Mouse (Mus musculus) forebrain, embryonic 14.5 days (tissue): ENCODE results near the gene Fam133b. TPM values are rescaled to one million over a fixed set of nuclear protein-coding genes. Genes with fewer than 3 reads are reported as not detected.
A peak's percentile ranks its signal among the peaks of the same experiment; 100 is the strongest.

Experiments
- ATAC-seq: fragments of 200-750 bp; cut with Nextera tagmentation; 2 replicates; pipeline ENCODE4 v1.8.0; 2017; ENCODE audit warnings: mild to moderate bottlenecking, moderate library complexity
- DNase-seq: peaks from one replicate; pipeline ENCODE4 v3.0.0-alpha.2; 2015; ENCODE audit warnings: low spot score
- H3K27ac ChIP-seq: fragments of 300-500 bp; sonication (generic); 2 replicates; pipeline ENCODE4 v1.5.1; 2014; ENCODE audit warnings: low read depth, mild to moderate bottlenecking, control low read depth, low read length, moderate library complexity
- H3K27me3 ChIP-seq: fragments of 300-500 bp; sonication (generic); replicated peaks from 2 replicates; pipeline ENCODE4 v1.6.1; 2014; ENCODE audit warnings: low read length, control low read depth, mixed read lengths; ENCODE audit not compliant: control insufficient read depth, insufficient read depth
- H3K36me3 ChIP-seq: fragments of 300-500 bp; sonication (generic); 2 replicates; pipeline ENCODE4 v1.6.1; 2014; ENCODE audit warnings: low read length, control low read depth; ENCODE audit not compliant: control insufficient read depth, insufficient read depth
- H3K4me1 ChIP-seq: fragments of 300-500 bp; sonication (generic); 2 replicates; pipeline ENCODE4 v1.6.1; 2014; ENCODE audit warnings: antibody characterized with exemption, low read length, control low read depth; ENCODE audit not compliant: control insufficient read depth, insufficient read depth
- H3K4me2 ChIP-seq: fragments of 300-500 bp; sonication (generic); 2 replicates; pipeline ENCODE4 v1.6.1; 2014; ENCODE audit warnings: mild to moderate bottlenecking, control low read depth, low read length
- H3K4me3 ChIP-seq: fragments of 300-500 bp; sonication (generic); 2 replicates; pipeline ENCODE4 v1.5.1; 2014; ENCODE audit warnings: low read depth, low read length, control low read depth
- H3K9ac ChIP-seq: fragments of 300-500 bp; sonication (generic); 2 replicates; pipeline ENCODE4 v1.6.1; 2014; ENCODE audit warnings: mild to moderate bottlenecking, low read length, control low read depth, moderate library complexity
- H3K9me3 ChIP-seq: fragments of 300-500 bp; sonication (generic); replicated peaks from 2 replicates; pipeline ENCODE4 v1.6.1; 2016; ENCODE audit warnings: low read length, control low read depth, mixed read lengths; ENCODE audit not compliant: control insufficient read depth
- WGBS: fragments of 180-500 bp; shearing (Covaris S2); extraction: QIAGEN DNeasy Blood & Tissue Kit; methylation state at CpG from one replicate; pipeline ENCODE4 v1.1.7; 2014; 5-methylcytosine and 5-hydroxymethylcytosine counted together
- polyA plus RNA-seq: library from polyadenylated mRNA; unstranded; fragments of >200 nt; fragmentation: Nextera tagmentation; extraction: Ambion mirVana; gene quantifications from 2 replicates; pipeline ENCODE4 v1.2.1, GENCODE M21; 2014

Fam133b gene
- polyA plus RNA-seq, result 26.9 and 29.6 TPM in 2 replicates

DNA sequence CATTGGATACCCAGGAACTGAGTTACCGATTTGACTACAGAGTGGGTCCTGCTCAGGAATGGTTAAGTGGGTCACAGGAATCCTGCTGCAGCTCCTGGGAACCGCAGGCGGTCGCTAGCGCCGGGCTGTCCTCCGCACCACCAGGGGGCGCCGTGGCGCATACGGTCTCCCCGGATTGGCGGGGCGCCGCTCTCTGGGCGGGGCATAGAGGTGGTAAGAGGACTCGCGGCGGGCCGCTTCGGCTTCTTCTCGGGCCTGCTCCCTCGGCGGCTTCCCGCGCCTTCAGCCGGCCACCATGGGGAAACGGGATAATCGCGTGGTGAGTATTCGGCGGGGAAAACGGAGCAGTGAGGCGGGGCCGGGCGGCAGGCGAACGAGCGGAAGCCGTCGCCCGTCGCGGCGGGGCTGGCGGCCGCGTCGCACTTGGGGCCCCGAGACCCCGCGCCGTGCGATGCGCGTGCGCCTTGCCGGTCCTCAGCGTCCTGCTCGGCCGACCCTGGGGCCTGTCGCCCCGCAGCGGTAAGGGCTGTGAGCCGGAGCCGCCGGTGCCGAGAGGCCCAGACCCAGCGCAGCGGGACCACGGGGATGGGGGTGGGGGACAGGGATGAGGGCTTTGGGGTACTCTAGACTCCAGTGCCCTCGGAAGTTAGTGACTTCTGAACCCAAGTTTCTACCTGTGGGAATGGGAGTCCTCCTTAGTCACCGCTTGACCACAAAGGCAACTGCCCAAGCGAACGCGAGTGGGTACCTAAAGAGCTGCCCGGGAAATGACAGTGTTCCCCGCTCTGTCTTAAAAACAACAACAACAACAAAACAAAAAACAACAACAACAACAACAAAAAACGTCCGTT, at the start of gene Fam133b:
Gene Fam133b, plus strand, starts transcription at position 205 of the 851 bp plus-strand sequence.
- WGBS, result under 1% methylated on average over 69 of the region's 80 CpGs
- Histone ChIP-seq H3K9ac (peak within 1 kb of the TSS; percentile 89), H3K27me3 (no peaks in the 10 kb centered on the region)

DNA sequence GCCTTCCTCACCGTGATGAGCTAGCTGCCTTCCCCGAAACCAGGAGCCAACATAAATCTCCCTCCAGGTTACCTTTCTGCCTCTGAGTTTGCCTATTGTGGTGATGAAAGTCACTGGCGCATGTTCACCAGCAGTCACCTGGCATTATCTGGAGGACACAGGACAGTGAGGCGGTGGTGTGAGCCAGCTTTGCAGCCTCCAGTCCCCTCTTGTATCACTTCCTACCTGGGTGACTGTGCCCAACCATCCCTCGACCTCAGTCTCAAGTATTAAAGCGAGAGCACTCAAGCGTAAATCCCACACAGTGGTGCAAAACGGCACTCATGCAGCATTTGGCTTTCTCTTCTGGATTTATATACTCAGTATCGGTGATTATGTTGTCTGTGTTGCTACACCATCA, 49.7 kb upstream of the Fam133b start:
- H3K9me3 ChIP-seq, result no peaks in the 10 kb centered on the region
- H3K27ac ChIP-seq, result no peak overlapping the region
- no peaks in the 10 kb centered on the region for H3K27me3 ChIP-seq
- H3K36me3 ChIP-seq, result no peaks in the 10 kb centered on the region
- WGBS, result 90% methylated on average over 9 of the region's 9 CpGs
- no peak overlapping the region for H3K4me3 ChIP-seq
- no peak overlapping the region for H3K4me2 ChIP-seq
- H3K4me1 ChIP-seq, result no peaks in the 10 kb centered on the region
- no peak for ATAC-seq
- no peak overlapping the region for H3K9ac ChIP-seq
- DNase-seq, result no peak

More for the DNA sequence above, at the start of gene Fam133b:
- H3K4me3 ChIP-seq, result peak within 1 kb of the TSS; percentile 92
- H3K9me3 ChIP-seq, result no peaks in the 10 kb centered on the region
- H3K27ac ChIP-seq, result peak within 1 kb of the TSS; percentile 90
- peaks cover 8% of the 10 kb centered on the region for H3K4me1 ChIP-seq
- H3K36me3 ChIP-seq, result peaks cover 2% of the 10 kb centered on the region
- peak; percentile 98 for ATAC-seq
- peak; percentile 95 for DNase-seq
- peak within 1 kb of the TSS; percentile 51 for H3K4me2 ChIP-seq

DNA sequence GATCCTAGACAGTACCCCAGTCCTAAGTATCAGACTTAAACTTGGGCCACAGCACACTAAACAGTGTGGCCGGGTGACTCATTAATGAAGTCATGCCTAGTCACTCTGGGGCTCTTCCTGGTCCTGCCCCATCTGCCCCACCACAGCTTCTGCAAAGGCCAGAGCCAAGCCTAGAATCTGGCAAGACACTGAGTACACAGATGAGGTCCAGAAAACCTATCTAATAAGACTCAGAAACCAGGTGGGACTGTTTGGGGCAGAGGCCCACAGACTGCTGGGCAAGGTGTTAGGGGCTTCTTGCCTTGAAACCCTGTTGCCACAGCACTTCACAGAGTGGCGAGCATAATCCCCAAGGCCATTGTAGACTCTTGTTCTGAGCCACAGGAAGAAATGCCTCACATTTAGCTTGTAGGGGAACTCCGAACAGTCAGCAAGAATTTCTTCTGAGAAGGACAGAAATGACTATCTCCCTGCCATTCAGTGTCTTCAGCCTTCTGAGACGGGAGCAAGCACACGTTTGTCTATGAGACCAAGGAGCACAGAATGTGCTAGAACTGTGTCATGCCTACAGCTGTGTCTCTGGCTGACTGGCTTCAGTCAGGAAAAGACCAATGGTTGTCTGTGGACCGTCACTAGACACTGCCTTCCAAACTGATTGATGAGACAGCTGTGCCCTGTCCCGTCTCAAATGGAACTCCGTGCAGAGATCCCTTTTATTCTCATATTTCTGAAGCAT, 49.0 kb upstream of the Fam133b start:
- ATAC-seq (no peak), DNase-seq (no peak)
- H3K36me3 ChIP-seq, result no peaks in the 10 kb centered on the region
- 87% methylated on average over 8 of the region's 8 CpGs for WGBS
- H3K27ac ChIP-seq, result no peak overlapping the region
- H3K4me3 ChIP-seq, result no peak overlapping the region
- no peak overlapping the region for H3K9ac ChIP-seq
- H3K4me2 ChIP-seq, result no peak overlapping the region
- H3K27me3 ChIP-seq, result no peaks in the 10 kb centered on the region
- H3K9me3 ChIP-seq, result no peaks in the 10 kb centered on the region
- no peaks in the 10 kb centered on the region for H3K4me1 ChIP-seq

- WGBS, result 79% methylated on average over 5 of the region's 5 CpGs
- Histone ChIP-seq H3K4me2 (no peak overlapping the region), H3K36me3 (no peaks in the 10 kb centered on the region), H3K9ac (no peak overlapping the region), H3K4me3 (no peak overlapping the region), H3K27me3 (no peaks in the 10 kb centered on the region), H3K4me1 (no peaks in the 10 kb centered on the region), H3K9me3 (no peaks in the 10 kb centered on the region), H3K27ac (no peak overlapping the region)
- no peak for ATAC-seq
- no peak for DNase-seq
Measured at GRCm38 (mm10) chr5:3497505-3497925, 46.1 kb upstream of the Fam133b start.

GRCm38 (mm10) chr5:3500298-3500697, 43.3 kb upstream of the Fam133b start:
- Histone ChIP-seq H3K36me3 (no peaks in the 10 kb centered on the region), H3K4me1 (no peaks in the 10 kb centered on the region), H3K27me3 (no peaks in the 10 kb centered on the region), H3K9ac (no peak overlapping the region), H3K9me3 (no peaks in the 10 kb centered on the region), H3K27ac (no peak overlapping the region), H3K4me2 (no peak overlapping the region), H3K4me3 (no peak overlapping the region)
- WGBS, result 92% methylated on average over 5 of the region's 5 CpGs
- DNase-seq (no peak), ATAC-seq (no peak)

GRCm38 (mm10) chr5:3500957-3501563, 42.6 kb upstream of the Fam133b start:
- Histone ChIP-seq H3K4me2 (no peak overlapping the region), H3K9me3 (no peaks in the 10 kb centered on the region), H3K4me1 (no peaks in the 10 kb centered on the region), H3K27ac (no peak overlapping the region), H3K4me3 (no peak overlapping the region), H3K36me3 (no peaks in the 10 kb centered on the region), H3K9ac (no peak overlapping the region), H3K27me3 (no peaks in the 10 kb centered on the region)
- ATAC-seq (no peak), DNase-seq (no peak)
- 83% methylated on average over 8 of the region's 8 CpGs for WGBS

- H3K27me3 ChIP-seq, result no peaks in the 10 kb centered on the region
- no peak for ATAC-seq
- no peak overlapping the region for H3K4me3 ChIP-seq
- no peak overlapping the region for H3K4me2 ChIP-seq
- no peaks in the 10 kb centered on the region for H3K4me1 ChIP-seq
- no peak overlapping the region for H3K9ac ChIP-seq
- H3K36me3 ChIP-seq, result no peaks in the 10 kb centered on the region
- no peak overlapping the region for H3K27ac ChIP-seq
- WGBS, result 70% methylated on average over 8 of the region's 8 CpGs
- no peaks in the 10 kb centered on the region for H3K9me3 ChIP-seq
- no peak for DNase-seq
Measured at GRCm38 (mm10) chr5:3501564-3502001, 42.0 kb upstream of the Fam133b start.

DNA sequence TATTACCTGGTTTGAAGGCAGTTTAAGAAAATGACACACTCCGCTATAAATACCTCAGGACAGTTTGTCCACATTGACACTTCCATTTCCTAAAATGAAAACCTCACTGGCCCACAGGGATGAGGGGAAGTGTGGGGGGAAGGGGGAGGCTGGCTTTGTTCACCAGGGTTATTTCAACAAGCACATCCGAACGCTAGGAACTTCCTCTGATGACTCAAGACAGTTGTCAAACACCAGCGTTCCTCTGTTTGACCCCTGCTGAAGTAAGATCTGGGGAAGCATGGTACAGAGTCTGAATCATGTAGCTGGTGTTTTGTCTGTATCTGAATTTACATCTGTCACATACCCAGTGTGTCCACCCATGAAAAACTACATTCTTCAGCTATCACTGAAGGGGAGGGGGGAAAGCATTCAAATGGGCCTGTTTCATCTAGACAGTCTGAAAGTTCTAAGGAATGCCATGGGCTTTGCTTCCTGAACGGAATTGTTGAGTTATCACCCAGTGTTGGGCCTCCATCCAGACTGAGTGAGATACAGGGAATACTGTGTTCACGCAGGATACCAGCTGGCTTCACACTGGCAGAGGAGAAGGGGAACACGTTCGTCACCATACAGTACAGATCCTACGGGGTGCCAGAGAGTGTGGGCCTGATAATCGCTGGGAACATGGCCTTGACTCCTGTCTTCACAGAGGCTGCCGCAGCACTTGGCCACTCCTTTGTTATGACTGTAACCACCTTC, 40.9 kb upstream of the Fam133b start:
- Histone ChIP-seq H3K4me3 (no peak overlapping the region), H3K36me3 (no peaks in the 10 kb centered on the region), H3K4me1 (no peaks in the 10 kb centered on the region), H3K9me3 (no peaks in the 10 kb centered on the region), H3K27ac (no peak overlapping the region), H3K27me3 (no peaks in the 10 kb centered on the region), H3K4me2 (no peak overlapping the region), H3K9ac (no peak overlapping the region)
- 79% methylated on average over 11 of the region's 11 CpGs for WGBS
- DNase-seq (peak; percentile 14), ATAC-seq (peak; percentile 42; the same call in 1 of the 2 replicates)
